Mouse (Mus musculus) liver, embryonic 14.5 days (tissue): Measurements from ENCODE around the gene Nedd4. TPM values are rescaled to one million over a fixed set of nuclear protein-coding genes. Genes with fewer than 3 reads are reported as not detected.

Experiments
- ATAC-seq: fragments of 200-750 bp; cut with Nextera tagmentation; 2 replicates; pipeline ENCODE4 v1.8.0; 2017; ENCODE audit warnings: moderate number of reproducible peaks, mild to moderate bottlenecking, moderate library complexity; ENCODE audit not compliant: insufficient read depth
- DNase-seq, 3 experiments: peaks; one replicate each; pipeline ENCODE4 v3.0.0-alpha.2; 2012 to 2013; ENCODE audit warnings: low read depth in 3 of 3, low spot score in 3 of 3
- H3K27ac ChIP-seq: fragments of 300-500 bp; sonication (generic); 2 replicates; pipeline ENCODE4 v1.5.1; 2014; ENCODE audit warnings: moderate library complexity, mild to moderate bottlenecking, control low read depth, inconsistent platforms
- H3K27me3 ChIP-seq: fragments of 300-500 bp; sonication (generic); 2 replicates; pipeline ENCODE4 v1.6.1; 2014; ENCODE audit warnings: mild to moderate bottlenecking, low read length, moderate library complexity; ENCODE audit not compliant: control insufficient read depth, insufficient read depth
- H3K36me3 ChIP-seq: fragments of 300-500 bp; sonication (generic); replicated peaks from 2 replicates; pipeline ENCODE4 v1.6.1; 2014; ENCODE audit warnings: low read depth; ENCODE audit not compliant: control insufficient read depth, insufficient read depth
- H3K4me1 ChIP-seq, 2 experiments: fragments of 200-500 bp in 1 of 2; fragments of 300-500 bp in 1 of 2; sonication (generic) in 1 of 2; replicated peaks; 2 replicates each; pipeline ENCODE4 v1.6.1; 2012 to 2014; ENCODE audit warnings: antibody characterized with exemption in 1 of 2, inconsistent platforms in 1 of 2, low read length in 1 of 2; ENCODE audit not compliant: control insufficient read depth in 2 of 2, insufficient read depth in 2 of 2
- H3K4me2 ChIP-seq: fragments of 300-500 bp; sonication (generic); 2 replicates; pipeline ENCODE4 v1.6.1; 2014; ENCODE audit warnings: low read depth, mild to moderate bottlenecking, control low read depth, moderate library complexity
- H3K4me3 ChIP-seq, 2 experiments: fragments of 200-500 bp in 1 of 2; fragments of 300-500 bp in 1 of 2; sonication (generic) in 1 of 2; 2 replicates each; pipeline ENCODE4 v1.5.1; 2012 to 2014; ENCODE audit warnings: low read depth in 2 of 2, low read length in 2 of 2, mild to moderate bottlenecking in 2 of 2, control low read depth in 1 of 2, inconsistent platforms in 1 of 2, moderate library complexity in 1 of 2; ENCODE audit not compliant: insufficient read depth in 1 of 2
- H3K9ac ChIP-seq: fragments of 300-500 bp; sonication (generic); replicated peaks from 2 replicates; pipeline ENCODE4 v1.6.1; 2014; ENCODE audit warnings: mild to moderate bottlenecking, control low read depth, moderate library complexity
- H3K9me3 ChIP-seq: fragments of 300-500 bp; sonication (generic); 2 replicates; pipeline ENCODE4 v1.6.1; 2016; ENCODE audit warnings: low read length, mixed read lengths; ENCODE audit not compliant: control insufficient read depth
- CTCF ChIP-seq: IDR thresholded peaks from 2 replicates; pipeline ENCODE4 v1.5.1; 2016; ENCODE audit warnings: antibody characterized with exemption, low read depth, control low read depth
- EP300 ChIP-seq: IDR thresholded peaks from 2 replicates; pipeline ENCODE4 v1.6.1; 2016; ENCODE audit warnings: antibody characterized with exemption, low read depth
- WGBS: fragments of 180-500 bp; shearing (Covaris S2); extraction: QIAGEN DNeasy Blood & Tissue Kit; methylation state at CpG from one replicate; pipeline ENCODE4 v1.1.7; 2014; ENCODE audit not compliant: insufficient replicate concordance; 5-methylcytosine and 5-hydroxymethylcytosine counted together
- polyA plus RNA-seq, 2 experiments: library from polyadenylated mRNA; depleted of rRNA in 1 of 2; stranded (reverse) in 1 of 2; unstranded in 1 of 2; fragments of >200 nt; fragmentation: Nextera tagmentation in 1 of 2; extraction: Ambion mirVana in 1 of 2; gene quantifications; 2 replicates each; pipeline versions ENCODE4 v1.2.1 to v1.2.3; 2012 to 2014

Gene Nedd4
- polyA plus RNA-seq, 2 experiments = 86.9 to 87.8 TPM

GRCm38 (mm10) chr9:72672361-72672760, 10.2 kb downstream of the Nedd4 start:
- Histone ChIP-seq H3K4me2 (no peak overlapping the region), H3K27ac (no peak overlapping the region), H3K4me3 (no peak overlapping the region), H3K9ac (no peak overlapping the region), H3K27me3 (no peaks in the 10 kb centered on the region), H3K4me1 (no peaks in the 10 kb centered on the region; a peak in 1 of 4 replicates), H3K9me3 (no peaks in the 10 kb centered on the region), H3K36me3 (peaks cover 74% of the 10 kb centered on the region)
- ATAC-seq (no peak), DNase-seq (peak; percentile 42 to 52 (median 45))
- 22% methylated on average over 2 of the region's 2 CpGs for WGBS
- TF ChIP-seq CTCF (peak; percentile 96), EP300 (0 out of 2 replicates have a peak, but pooled peaks have one; percentile 12)

GRCm38 (mm10) chr9:72674957-72675744, 13.0 kb downstream of the Nedd4 start:
- peaks cover 70% of the 10 kb centered on the region for H3K36me3 ChIP-seq
- no peaks in the 10 kb centered on the region for H3K4me1 ChIP-seq
- no peak overlapping the region for H3K27ac ChIP-seq
- ATAC-seq (no peak), DNase-seq (no peak)
- no peak overlapping the region for H3K4me3 ChIP-seq
- WGBS = 77% methylated on average over 6 of the region's 6 CpGs
- no peak overlapping the region for H3K9ac ChIP-seq
- no peak for TF ChIP-seq EP300
- no peak for TF ChIP-seq CTCF
- H3K27me3 ChIP-seq = no peaks in the 10 kb centered on the region
- no peak overlapping the region for H3K4me2 ChIP-seq
- no peaks in the 10 kb centered on the region for H3K9me3 ChIP-seq

GRCm38 (mm10) chr9:72675745-72676200, 13.6 kb downstream of the Nedd4 start:
- ATAC-seq = no peak
- no peak for TF ChIP-seq EP300
- no peak for TF ChIP-seq CTCF
- no peaks in the 10 kb centered on the region for H3K9me3 ChIP-seq
- no peak overlapping the region for H3K27ac ChIP-seq
- H3K27me3 ChIP-seq = no peaks in the 10 kb centered on the region
- WGBS = 75% methylated on average over 3 of the region's 3 CpGs
- H3K36me3 ChIP-seq = peaks cover 67% of the 10 kb centered on the region
- no peak for DNase-seq
- H3K4me3 ChIP-seq = no peak overlapping the region
- H3K9ac ChIP-seq = no peak overlapping the region
- no peak overlapping the region for H3K4me2 ChIP-seq
- no peaks in the 10 kb centered on the region for H3K4me1 ChIP-seq

GRCm38 (mm10) chr9:72677659-72678058, 15.5 kb downstream of the Nedd4 start:
- H3K27ac ChIP-seq = no peak overlapping the region
- H3K27me3 ChIP-seq = no peaks in the 10 kb centered on the region
- H3K4me3 ChIP-seq = no peak overlapping the region
- DNase-seq = no peak
- no peak overlapping the region for H3K9ac ChIP-seq
- no peak for TF ChIP-seq EP300
- no peak for TF ChIP-seq CTCF
- WGBS = 80% methylated on average over 5 of the region's 5 CpGs
- no peak for ATAC-seq
- peaks cover 66% of the 10 kb centered on the region for H3K36me3 ChIP-seq
- H3K4me2 ChIP-seq = no peak overlapping the region
- H3K4me1 ChIP-seq = peaks cover 0 to 2% of the 10 kb centered on the region in 2 experiments; a peak in 3 of 4 replicates
- no peaks in the 10 kb centered on the region for H3K9me3 ChIP-seq

GRCm38 (mm10) chr9:72678771-72679170, 16.6 kb downstream of the Nedd4 start:
- 74% methylated on average over 4 of the region's 4 CpGs for WGBS
- ATAC-seq (no peak), DNase-seq (no peak)

More at GRCm38 (mm10) chr9:72678771-72679170, 16.6 kb downstream of the Nedd4 start:
- Histone ChIP-seq H3K9ac (no peak overlapping the region), H3K4me3 (no peak overlapping the region), H3K27ac (no peak overlapping the region), H3K27me3 (no peaks in the 10 kb centered on the region), H3K9me3 (no peaks in the 10 kb centered on the region), H3K4me1 (peaks cover 0 to 2% of the 10 kb centered on the region in 2 experiments; a peak in 3 of 4 replicates), H3K36me3 (peaks cover 58% of the 10 kb centered on the region), H3K4me2 (no peak overlapping the region)
- TF ChIP-seq EP300 = no peak
- TF ChIP-seq CTCF = no peak
